Mouse (Mus musculus): ENCODE data around the gene Spef1.

Spef1 gene

DNA sequence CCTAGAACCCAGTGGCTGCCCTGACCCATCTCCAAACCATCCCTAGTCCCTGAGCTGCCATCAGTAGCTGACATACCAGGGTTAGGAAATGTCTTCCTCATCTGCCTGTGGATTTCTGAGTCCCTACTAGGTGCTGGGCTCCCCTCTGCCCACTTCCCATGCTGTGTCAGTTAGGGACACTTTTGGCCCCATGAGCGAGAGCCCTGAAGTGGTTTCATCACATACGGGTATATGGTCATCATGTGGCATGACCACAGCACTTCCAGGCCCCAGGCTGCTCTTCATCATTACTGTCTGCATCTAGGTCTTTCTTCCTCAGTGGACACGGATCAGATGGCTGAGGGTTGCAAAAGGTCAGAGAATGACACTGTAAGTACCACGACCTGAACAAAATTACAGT lies 19.7 kb upstream of the Spef1 start, which contains the start of gene Ap5s1:
Gene Ap5s1, plus strand, starts transcription at position 301 of the 400 bp plus-strand sequence.
- CTCF ChIA-PET, result interaction anchor here (1.1 kb wide), 1 partner anchor 98 kb away, joined by 3 read pairs; no protein-coding TSS in a partner anchor

DNA sequence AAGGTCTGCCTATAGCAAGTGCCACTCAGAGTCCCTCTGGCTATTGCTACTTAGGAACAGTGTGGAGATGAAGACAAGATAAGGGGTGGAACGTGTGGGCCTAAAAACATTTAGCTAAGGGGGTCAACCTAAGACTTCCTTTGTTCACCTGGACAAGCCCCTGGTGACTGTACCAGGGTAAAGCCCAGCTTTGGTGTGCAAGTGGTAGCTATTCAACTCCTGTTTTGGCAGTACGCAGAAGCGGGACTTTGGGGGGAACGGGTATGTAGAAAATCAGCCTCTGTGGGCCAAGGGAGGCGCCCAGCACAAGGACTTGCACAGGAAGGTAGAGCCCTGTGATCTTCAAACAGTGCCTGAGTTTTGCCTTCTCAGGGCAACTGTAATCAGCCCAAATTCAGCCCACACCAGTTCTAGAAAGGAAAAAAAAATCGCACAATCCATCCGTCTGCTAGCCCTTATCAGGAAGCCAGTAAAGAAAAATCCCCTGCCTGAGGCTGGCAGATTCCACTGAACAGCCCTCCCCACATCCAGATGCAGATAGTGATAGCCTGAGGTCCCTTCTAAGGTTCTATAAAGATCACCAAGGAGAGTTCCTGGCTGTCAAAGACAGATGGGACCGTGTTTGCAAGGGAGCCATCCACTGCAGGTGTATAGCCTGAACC lies 18.6 kb upstream of the Spef1 start:
- CTCF ChIA-PET, result no interaction called here

- CTCF ChIA-PET, result interaction anchor here (0.7 kb wide), 1 partner anchor 11 kb away, joined by 3 read pairs; no protein-coding TSS in a partner anchor
Measured at GRCm38 (mm10) chr2:131204410-131204981, 17.4 kb upstream of the Spef1 start.

- CTCF ChIA-PET, result no interaction called here
Measured at GRCm38 (mm10) chr2:131203816-131204409, 16.8 kb upstream of the Spef1 start.

GRCm38 (mm10) chr2:131201262-131201661 lies 14.2 kb upstream of the Spef1 start:
- CTCF ChIA-PET, result no interaction called here

DNA sequence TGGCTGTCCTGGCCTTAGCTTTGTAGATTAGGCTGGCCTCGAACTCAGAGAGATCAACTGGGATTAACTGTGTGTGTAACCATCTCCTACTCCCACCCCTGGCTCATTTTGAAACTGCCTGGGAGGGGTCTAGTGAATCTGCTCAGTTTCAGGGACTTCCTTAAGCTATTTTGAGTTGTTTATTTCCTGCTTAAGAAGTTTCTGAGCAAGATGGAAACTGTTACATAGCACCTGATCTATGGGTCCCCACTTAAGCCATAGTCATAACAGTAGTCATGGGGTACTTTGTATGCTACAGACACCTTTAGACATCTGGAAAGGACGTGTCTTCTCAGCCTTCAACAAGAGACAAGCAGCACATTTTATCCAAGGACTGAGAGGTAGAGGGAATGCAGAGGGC lies 13.6 kb upstream of the Spef1 start:
- CTCF ChIA-PET, result no interaction called here

DNA sequence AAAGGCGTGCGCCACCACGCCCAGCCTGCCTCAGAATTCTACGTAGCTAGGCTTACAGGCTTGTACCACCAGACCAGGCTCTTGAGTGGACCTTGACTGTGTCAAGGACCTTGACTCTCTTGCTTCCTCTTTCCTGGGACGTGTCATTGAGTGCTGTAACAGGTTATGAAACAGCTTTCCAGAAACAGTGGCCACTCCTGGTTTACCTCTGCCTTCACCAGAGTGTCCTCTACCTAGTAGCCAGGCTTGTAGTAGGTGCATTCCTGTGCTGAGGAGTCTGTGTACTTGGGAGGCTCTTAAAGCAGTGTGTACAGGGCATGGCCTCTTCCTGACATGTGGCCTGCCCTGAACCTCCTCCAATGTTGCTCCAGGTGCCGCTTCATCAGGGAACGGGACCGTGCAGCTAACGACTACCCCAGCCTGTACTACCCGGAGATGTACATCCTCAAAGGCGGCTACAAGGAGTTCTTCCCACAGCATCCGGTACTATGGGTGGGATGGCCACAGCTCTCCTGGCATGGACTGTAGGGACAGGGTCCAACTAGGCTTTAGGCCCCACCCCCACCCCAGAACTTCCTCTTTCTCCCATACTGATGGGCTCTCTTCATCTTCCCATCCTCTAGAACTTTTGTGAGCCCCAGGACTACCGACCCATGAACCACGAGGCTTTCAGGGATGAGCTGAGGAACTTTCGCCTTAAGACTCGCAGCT lies 9.7 kb upstream of the Spef1 start:
- CTCF ChIA-PET, result interaction anchor here (0.8 kb wide), 1 partner anchor 12 kb away, joined by 5 read pairs; no protein-coding TSS in a partner anchor

DNA sequence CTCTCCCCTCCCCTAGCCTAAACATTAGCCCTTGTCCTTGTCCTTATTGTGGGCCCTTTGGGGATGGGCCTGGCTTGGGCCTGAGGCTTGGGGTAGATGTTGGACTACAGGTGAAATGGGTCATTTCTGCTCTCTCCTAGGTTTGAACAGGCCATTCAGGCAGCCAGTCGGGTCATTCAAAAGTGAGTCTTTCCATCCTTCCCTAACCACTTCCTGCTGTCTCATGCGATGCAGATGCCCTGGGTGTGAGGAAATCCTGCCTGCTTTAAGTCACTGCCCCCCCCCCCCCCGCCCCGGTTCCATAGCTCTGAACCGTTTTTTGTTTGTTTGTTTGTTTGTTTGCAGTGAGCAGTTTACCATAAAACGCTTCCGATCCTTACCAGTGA lies 3.9 kb upstream of the Spef1 start:
- CTCF ChIA-PET, result no interaction called here

DNA sequence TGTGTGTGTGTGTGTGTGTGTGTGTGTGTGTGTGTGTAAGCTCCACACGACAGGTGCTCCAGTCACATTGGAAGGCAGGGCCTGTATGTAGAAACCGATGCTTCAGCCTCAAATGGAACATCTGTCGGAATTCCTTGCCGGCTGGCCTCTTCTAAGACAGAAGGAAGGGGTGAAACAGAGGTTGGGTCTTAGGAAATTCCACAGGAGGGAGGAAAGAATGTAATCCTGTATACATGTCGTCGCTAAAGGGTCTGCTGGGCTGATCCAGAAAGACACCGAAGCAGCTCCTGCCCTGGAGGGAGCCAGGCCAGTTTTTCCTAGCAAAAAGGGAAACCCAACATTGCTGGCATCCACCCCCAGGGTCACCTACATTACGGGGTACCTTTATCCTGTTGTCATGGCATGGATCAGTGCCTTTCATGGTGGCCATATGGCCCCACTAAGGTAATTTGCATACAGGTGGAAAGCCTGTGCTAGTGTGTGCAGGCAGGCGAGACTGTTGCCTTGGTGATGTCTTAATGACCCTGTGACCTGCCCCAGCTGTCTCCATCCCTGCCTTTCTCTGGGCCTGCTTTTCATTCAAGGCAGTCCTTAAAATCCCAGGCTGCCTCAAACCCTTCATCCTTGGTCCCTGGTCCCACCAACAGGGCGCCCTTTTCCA lies 3.4 kb upstream of the Spef1 start:
- CTCF ChIA-PET, result no interaction called here

DNA sequence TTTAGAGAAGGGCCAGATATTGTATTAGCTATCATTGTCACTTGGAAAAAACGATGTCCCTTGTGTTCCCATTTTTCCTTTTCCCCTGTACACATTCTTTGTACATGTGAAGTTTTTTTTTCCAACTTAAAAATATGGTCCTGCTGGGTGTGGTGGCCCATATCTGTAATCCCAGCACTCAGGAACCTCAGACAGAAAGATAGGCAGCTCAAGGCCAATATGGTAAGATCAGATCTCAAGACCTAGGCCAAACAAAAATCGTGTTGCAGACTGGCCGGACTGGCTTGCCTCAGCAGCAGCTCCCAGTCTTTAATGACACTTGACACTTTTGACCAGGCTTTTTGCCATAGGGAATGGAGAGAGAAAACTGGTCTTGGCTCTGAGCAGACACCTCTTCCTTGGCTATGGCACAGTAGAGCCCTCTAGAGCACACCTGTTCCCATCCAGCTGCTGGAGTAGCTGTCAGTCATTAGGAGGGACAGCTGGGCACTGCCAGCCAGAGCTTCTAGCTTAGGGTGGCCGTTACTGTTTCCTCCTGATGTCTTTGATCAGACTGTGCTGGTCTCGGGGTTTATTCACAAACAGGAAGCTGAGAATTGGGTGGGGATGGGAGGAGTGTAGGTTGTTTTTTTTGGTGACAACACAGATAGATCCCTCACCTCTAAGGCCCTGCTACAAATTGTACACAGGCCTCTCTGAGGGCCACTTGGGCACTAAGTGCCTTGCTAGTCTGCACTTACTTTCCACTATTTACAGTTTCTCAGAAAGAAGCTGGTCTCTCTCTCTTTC lies 2.6 kb upstream of the Spef1 start:
- CTCF ChIA-PET, result no interaction called here

GRCm38 (mm10) chr2:131188311-131188710 lies 1.2 kb upstream of the Spef1 start:
- CTCF ChIA-PET, result no interaction called here

GRCm38 (mm10) chr2:131187602-131187922 lies 480 bp upstream of the Spef1 start:
- CTCF ChIA-PET, result no interaction called here

GRCm38 (mm10) chr2:131186343-131186742 lies 739 bp downstream of the Spef1 start:
- CTCF ChIA-PET, result no interaction called here

DNA sequence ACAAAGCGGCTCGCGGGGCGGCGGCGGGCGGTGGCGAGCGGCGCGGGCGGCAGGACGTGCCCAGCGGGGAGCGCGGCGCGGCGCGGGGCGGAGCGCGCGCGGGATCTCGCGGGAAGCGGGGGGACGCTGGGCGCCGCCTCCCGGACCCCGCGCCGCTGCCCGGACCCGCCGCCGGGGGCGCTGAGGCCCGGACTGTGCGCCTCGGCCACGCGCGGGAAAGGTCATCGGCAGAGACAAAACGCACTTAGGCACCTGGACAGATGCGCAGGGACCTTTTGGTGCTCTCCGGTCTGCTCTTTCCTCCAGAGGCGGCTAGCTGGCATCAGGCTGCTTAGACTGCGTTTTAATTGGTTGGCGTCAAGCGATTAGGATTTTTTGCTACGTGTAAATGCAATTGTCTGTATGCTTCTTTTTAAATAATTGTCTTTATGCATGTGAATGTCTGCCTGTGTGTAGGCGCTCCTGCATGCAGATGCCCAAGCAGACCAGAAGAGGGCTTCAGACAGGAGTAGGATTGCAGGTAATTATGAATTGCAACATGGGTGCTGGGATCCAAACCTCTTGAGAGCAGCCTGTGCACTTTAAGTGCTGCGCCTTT lies 7.0 kb downstream of the Spef1 start, which contains the start of gene Cenpb:
Gene Cenpb, minus strand, starts transcription at position 78 of the 598 bp plus-strand sequence.
- CTCF ChIA-PET, result no interaction called here

DNA sequence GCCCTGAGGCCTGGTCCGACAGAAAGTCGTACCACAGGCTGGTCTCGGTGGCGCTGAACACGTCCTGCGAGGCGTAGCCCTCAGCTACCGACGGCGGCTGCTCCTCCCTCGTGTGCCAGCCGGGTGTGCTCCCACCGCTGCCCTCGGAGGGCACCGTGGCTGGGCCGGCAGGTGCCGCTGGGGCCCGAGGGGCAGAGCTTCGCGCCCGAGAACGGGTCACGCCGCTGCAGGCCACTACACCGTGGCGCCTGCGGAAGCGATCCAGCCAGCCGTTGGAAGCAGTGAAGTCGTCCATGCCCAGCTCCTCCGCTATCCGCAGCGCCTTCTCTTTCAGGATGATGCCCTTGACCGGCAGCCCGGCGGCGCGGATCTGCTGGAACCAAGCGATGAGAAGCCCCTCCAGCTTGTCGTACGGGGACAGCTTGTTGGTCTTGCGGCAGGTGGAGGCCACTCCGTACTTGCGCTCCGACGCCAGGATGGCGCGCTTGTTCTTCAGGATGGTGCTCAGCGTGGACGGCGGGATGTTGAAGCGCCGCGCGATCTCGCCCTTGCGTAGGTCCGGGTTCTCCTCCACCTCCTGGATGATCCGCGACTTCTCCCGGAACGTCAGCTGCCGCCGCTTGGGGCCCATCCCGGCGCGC lies 7.7 kb downstream of the Spef1 start:
- CTCF ChIA-PET, result no interaction called here

DNA sequence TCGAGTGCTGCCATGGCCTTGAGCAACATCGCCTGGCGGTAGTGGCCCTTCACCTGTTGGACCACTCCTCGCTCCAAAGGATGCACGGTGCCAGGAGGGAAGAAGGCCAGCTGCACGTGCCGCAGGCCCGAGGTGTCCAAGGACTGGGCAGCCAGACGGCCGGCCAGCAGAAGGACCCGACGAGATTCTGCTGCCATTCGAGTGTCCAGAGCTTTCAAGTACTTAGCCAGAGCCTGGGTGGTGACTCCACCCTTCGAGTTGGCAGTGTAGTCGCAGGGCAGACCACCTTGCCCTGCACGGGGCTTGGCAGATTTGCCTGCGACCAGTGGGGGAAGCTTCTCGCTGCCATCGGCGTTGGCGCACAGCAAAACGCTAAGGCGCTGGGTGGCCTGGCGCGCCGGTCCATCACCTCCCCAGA lies 8.2 kb downstream of the Spef1 start:
- CTCF ChIA-PET, result no interaction called here

DNA sequence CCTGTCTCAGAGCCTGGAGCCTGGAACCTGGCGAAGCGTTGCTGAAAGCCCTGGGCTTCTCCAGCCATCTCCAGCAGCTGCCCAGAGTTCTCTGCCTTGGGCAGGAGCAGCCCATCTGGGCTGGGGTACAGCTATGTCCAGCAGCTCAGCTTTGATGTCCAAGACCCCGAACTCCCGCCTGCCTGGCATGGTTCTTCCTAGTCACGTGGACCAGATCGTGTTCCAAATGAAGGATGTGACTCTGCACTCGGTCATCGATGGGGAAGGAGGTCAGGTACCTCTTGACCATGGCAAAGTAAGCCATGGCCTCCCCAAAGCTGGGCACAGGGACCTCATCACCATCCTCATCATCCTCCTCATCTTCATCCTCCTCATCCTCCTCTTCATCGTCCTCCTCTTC lies 9.2 kb downstream of the Spef1 start:
- CTCF ChIA-PET, result no interaction called here

GRCm38 (mm10) chr2:131176491-131176890 lies 10.6 kb downstream of the Spef1 start:
- CTCF ChIA-PET, result interaction anchor here (0.7 kb wide), 1 partner anchor 49 kb away, joined by 4 read pairs; no protein-coding TSS in a partner anchor

DNA sequence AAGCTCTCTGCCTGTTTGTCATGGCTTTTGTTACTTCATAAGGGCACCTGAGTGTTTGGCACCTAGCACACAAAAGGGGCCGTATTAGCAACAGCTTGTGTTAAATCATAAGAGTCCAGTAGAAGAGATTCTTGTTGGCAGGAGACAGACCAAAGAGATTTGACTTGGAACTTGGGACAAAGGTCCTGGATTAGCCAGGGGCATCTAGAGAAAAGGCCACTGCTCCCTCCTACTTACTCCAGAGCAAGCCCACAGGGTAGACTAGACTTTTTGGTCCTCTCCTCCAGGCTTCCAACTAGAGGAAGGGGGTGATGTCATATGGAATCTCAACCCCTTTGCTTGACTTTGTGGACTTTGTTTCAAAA lies 11.2 kb downstream of the Spef1 start:
- CTCF ChIA-PET, result interaction anchor here (1.0 kb wide), 1 partner anchor 97 kb away, joined by 3 read pairs; no protein-coding TSS in a partner anchor

DNA sequence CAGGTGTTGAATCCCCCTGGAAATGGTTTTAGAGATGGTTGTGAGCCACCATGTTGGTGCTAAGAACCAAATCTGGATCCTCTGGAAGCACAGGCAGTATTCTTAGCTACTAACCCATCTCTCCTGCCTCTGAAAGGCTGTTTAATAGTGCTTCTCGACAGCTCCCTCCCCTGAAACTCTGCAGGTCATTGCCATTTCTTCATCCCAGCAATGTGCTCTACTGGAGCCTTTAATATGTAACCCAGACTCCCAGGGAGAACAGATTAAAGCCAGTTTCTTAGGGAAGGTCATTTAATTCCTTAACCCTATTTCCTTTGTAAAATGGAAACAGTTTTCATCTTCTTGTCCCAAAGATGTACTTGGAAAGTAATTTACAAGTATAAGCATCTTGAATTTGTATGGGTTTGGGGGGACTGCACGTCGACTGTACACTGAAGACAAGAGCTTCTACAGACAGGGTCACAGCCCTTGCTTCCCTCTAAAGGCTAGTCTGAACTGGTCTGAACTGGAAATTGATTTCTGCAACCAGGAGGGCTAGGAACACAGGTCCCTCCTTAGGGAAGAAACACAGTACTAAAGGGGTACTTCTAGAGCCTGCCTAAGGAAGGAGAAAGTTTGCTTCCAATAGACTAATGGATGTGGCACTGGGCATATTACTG lies 11.7 kb downstream of the Spef1 start:
- CTCF ChIA-PET, result interaction anchor here (1.0 kb wide), 1 partner anchor 97 kb away, joined by 3 read pairs; no protein-coding TSS in a partner anchor

Data from spleen, embryonic (tissue).